Mouse (Mus musculus): ENCODE measurements around the gene Loxl1. TPM values are rescaled to one million over a fixed set of nuclear protein-coding genes. Genes with fewer than 3 reads are reported as not detected.
"Not testable (repeated sequence)": the region's sequence is repeated elsewhere in the genome, so short reads cannot be mapped to it uniquely, and the experiment has no call there.

Loxl1 gene
- total RNA-seq, 2 experiments from 2014 or later, result 22.9 to 33.9 TPM

DNA sequence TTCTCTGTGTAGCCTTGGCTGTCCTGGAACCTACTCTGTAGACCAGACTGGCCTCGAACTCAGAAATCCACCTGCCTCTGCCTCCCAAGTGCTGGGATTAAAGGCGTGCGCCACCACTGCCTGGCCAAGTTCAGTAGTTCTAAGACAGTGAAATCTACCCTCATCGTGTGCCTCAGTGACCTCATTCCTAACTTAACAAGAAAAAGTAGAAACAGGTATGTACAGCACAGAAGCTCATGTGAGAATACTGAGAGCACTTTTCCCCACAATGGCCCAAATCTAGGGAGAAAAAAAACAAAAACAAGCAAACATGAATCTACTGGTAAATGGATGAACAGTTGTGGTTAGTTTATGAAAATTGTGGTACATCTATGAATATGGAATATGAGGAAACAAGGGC is 34.7 kb downstream of the Loxl1 start:
- DNase-seq, result no peak

DNA sequence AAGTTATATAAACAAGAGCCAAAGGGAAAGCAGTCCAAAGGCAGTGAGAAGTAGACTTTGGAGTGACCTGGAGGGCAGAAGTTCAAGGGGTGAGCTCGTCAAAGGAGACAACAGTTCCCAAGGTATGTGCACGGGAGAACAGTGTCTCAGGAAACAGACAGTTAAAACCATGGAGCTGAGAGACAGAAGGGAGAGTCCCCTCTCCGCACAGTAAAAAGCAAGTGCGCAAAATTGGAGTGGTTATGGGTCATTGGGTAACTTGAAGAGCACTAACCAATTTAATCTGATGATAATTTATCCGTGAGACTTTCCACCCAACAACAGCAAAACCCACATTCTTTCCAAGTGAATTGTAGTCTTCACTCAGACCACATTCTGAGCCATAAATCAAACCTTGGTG is 36.6 kb downstream of the Loxl1 start:
- DNase-seq, result no peak

DNA sequence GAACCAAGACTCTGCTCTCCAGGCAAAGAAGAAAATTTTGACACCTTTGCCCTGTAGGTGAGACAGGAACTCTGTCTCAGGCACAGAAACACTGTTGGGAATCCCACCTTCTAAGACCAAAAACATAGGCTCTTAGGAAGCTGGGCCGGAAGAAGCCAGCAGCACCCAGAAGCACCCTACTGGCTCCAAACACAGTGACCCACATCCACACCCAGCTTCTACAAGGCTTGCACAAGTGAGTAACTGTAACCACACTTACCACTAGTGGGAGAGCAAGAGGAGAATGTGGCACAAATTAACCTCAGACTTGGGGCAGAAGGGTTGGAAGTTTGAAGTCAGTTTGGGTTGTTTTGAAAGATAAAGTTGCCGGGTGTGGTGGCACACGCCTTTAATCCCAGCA is 37.2 kb downstream of the Loxl1 start:
- no peak for DNase-seq

DNA sequence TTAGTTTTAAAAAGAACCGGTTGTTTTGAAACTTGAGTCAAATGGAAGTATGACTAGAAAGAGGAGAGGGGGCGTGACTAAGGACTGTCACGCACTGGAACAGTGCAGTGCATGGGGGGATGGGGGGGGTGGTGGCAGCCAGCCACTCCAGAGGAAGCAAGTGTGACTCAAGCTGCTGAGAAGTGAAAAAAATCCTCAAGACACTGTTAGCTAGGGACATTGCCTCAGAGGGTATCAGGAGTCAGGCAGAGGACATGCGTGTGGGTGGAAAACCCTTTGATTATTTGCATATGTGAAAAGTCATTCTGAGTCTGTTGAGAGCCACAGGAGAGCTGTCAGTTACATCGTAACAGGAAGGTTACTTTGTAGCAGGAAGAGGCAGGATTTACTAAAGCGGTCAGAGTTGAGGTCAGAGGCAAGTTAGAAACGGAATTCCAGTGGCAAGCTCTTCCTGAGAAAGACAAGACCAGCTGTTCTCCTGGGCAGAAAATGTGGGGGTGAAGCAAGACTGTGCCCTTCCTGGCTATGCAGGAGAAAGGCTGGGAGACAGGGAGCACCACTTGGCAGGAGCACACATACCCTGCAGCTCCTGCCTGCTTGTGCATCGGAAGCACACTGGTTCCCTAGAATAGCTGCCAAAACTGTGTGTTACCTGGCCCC is 37.7 kb downstream of the Loxl1 start:
- DNase-seq, result peak; percentile 47 to 72

DNA sequence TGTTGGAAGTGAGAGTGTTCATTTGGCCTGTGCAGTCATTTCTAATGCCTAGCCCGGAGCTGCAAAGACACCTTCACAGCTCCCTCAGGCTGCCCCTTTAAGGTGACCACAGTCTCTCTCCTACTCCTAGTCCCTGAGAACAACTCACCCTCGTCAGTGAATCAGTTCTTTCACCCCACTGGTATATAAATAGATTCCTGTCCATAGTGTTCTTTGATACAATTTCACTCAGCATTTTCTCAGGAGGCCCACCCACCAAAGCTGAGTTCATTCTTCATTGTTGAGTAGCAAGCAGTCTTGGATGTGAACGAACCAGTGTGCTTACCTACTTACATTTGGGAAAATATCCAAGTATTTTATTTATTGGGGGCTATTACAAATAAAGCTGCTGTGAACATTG is 38.4 kb downstream of the Loxl1 start:
- no peak for DNase-seq

DNA sequence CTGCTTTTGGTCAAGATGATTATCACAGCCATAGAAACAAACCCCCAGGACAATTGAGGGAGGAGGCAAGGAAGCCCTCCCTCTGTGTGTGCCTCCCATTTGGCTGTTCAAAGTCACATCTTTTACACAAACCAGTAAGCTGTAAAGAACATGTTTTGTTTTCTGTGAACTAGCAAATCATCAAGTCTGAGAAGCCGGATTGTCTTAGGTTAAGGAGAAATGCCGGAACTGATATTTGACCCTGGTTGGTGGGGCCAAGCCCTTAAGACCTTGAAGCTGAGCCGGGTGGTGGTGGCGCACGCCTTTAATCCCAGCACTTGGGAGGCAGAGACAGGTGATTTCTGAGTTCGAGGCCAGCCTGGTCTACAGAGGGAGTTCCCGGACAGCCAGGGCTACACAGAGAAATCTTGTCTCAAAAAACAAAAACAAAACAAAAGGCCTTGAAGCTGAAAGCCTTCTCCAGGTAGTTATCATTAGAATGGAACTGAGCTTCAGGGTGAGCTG is 38.8 kb downstream of the Loxl1 start:
- no peak for DNase-seq

DNA sequence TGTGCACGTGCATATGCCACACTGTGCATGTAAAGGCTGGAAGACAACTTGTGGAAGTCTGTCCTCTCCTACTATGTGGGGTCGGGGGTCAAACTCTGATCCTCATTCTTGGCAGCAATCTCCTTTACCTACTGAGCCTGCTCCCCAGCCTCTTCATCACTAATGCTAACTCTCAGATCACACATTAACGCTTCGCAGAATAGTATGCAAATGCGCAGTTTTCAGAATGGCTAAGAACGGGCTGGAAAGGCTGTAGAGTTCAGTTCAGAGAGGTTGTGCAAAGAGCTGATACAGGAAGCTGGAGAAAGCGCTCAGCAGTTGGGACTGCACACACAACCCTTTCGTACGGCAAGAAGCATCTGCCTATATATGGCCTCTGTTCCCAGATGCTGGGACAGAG is 40.1 kb downstream of the Loxl1 start:
- no peak for DNase-seq

DNA sequence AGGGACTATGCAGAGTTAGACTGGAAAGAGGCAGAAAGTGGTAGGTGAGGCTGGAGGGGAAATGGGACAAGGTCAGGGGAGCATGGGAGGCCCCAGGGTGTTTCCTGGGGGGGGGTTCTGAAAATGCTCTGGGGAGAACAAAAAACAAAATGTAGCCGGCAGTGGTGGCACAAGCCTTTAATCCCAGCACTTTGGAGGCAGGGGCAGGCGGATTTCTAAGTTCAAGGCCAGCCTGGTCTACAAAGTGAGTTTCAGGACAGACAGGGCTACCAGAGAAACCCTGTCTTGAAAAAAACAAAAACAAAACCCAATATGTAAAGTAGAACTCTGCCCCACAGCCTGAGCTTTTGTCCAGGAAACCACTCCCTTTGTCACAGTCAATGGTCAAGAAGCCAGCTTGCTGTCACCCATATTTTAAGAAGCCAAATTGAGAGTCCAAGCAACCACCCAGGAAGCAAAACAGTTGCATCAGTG is 40.9 kb downstream of the Loxl1 start:
- no peak for DNase-seq

DNA sequence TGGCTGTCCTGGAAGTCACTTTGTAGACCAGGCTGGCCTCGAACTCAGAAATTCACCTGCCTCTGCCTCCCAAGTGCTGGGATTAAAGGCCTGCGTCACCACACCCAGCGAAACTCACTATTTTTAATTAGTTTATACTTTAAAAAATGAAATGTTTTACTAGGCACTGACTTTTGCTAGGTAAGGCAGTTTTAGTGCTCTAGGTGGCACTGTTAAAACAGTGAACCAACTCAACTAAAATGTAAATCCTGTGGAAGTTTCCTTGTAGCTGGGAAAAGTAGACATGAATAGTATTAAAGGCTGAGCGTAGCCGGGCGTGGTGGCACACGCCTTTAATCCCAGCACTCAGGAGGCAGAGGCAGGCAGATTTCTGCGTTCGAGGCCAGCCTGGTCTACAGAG is 41.4 kb downstream of the Loxl1 start:
- not testable (repeated sequence) for DNase-seq

DNA sequence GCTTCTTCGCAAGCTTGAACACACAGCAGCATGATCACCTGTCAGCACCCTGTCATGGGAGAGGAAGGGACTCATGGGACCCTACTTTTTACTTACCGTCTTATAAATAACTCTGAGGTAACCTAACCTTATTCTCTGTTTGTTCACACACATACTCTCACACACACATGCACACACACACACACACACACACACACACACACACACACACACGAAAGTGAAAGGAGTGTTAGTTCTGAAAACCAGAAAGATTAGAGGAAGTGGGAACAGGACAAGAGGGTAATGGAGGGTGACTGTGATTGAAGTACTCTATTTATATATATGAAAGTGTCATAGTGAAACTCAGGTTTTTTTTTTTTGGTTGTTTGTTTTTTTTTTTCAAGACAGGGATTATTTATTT is 41.9 kb downstream of the Loxl1 start:
- no peak for DNase-seq

DNA sequence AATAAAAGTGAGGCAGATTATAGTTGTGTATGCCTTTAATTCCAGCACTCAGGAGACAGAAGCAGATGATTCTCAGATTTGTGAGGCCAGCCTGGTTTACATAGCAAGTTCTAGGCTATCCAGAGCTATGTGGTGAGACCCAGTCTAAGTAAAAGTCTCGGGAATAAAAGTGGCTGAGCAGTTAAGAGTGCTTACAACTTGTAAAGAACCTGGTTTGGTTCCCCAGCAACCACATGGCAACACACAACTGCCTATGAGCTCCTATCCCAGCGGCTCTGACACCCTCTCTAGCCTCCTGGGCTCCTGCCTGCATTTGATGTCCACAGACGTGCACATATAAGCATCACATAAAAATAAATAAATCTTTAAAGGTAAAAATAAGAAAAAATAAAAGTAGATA is 42.9 kb downstream of the Loxl1 start:
- DNase-seq, result no peak

DNA sequence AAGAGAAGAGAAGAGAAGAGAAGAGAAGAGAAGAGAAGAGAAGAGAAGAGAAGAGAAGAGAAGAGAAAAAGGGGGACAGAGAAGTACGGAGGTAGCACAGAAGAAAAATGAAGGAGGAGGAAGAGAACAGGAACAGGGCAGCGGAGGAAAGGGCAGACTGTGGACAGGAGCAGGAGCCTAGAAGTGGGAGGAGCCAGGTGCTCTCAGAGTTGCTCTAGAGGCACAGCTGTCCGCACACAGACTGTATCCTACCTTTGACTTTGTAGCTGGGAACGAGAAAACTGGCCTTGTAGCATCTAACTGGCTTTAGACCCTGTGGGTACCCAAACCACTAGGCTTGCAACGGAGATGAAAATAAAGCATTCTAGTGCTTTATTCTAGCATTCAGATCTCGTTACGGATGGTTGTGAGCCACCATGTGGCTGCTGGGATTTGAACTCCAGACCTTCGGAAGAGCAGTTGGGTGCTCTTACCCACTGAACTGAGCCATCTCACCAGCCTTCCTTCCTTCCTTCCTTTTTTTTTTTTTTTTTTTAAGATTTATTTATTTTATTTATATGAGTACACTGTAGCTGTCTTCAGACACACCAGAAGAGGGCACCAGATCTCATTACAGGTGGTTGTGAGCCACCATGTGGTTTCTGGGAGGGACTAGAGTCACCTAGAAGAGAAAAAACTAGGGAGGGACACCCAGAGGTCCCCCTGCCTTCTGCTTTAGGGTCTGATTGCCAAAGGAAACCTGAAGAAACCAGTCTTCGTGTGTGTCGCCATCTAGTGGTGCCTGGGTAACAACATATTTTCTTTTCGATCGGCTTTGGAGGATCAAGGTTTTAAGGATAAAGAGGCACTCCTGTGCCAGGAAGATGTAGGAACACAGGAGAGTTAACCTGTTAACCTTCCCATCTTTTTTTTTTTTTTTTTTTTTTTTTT is 44.3 kb downstream of the Loxl1 start:
- peak; percentile 60 to 76 for DNase-seq

DNA sequence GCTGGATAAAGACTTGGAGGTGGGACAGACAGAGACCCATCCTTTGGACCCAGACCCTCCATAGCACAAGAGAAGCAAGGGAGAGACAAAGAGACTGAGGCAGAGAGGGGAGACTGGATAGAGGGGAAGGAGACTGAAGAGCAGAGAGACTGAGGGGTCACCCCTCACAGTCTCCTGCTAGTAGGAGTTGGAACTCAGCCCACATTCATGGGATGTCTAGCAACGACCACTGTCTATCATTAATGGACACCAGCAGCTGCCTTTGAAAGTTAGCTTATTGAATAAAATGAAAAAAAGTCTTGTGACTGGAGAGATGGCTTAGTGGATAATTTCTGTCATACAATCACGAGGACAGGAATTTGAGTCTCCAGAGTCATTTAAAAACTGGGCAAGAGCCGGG is 45.9 kb downstream of the Loxl1 start:
- no peak for DNase-seq

DNA sequence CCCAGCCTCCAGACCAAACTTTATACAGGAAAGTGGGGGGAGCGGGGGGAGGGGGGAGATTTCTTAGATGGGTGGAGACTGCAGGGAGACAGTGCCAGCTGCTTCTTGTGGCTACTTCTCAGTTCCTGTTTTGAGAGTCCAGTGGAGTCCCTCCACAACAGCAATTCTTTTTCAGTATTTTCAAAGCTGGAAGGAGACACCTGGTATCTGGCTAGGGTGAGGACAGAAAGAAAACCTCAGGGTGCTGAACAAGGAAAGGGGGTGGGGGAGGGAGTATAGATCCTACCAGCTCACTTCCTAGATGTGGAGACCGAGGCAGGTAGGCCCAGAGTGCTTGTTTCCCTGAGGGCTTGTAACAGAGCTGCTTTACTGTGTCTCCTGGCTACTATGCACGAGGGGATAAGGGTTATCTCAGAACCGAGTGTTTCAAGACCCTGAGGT is 46.4 kb downstream of the Loxl1 start:
- DNase-seq, result peak in 1 of 2 experiments; percentile 22

DNA sequence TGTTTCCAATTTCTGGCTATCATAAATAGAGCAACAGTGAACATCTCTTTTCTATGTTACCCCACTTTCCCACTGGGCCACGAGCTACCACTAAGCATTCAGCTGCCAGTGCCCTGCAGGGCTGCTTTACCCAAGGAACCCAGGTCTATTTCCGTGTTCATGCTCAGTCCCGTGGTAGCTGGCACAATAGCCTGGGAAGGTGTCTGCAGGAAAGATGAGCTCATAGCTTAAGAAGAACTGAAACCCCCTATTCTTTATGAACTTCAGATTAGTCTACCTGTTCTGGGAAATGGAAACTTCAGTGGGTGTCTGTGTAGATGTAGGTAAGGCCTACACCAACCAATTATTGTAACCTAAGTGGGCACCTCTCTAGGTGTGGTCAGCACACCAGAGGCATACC is 47.6 kb downstream of the Loxl1 start:
- DNase-seq, result no peak

DNA sequence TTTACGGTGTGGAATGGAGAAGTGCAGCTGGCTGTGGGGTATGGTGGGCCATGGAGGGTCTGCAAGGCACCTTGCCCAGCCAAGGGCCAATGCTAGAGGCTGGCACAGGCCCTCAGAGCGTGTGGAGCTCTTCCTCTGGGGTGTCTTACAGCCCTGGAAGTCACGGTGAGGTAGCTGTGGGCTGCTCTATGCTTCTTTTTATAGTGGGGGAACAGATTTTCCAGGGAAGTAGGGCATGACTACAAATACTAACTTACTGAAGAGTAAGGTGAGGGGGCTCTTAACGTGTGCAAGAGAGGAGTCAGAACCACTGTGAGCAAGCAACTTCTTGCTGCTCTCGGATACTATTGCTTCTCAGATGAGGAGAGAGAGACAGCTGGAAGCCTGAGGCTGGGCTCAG is 50.5 kb downstream of the Loxl1 start:
- no peak for DNase-seq

DNA sequence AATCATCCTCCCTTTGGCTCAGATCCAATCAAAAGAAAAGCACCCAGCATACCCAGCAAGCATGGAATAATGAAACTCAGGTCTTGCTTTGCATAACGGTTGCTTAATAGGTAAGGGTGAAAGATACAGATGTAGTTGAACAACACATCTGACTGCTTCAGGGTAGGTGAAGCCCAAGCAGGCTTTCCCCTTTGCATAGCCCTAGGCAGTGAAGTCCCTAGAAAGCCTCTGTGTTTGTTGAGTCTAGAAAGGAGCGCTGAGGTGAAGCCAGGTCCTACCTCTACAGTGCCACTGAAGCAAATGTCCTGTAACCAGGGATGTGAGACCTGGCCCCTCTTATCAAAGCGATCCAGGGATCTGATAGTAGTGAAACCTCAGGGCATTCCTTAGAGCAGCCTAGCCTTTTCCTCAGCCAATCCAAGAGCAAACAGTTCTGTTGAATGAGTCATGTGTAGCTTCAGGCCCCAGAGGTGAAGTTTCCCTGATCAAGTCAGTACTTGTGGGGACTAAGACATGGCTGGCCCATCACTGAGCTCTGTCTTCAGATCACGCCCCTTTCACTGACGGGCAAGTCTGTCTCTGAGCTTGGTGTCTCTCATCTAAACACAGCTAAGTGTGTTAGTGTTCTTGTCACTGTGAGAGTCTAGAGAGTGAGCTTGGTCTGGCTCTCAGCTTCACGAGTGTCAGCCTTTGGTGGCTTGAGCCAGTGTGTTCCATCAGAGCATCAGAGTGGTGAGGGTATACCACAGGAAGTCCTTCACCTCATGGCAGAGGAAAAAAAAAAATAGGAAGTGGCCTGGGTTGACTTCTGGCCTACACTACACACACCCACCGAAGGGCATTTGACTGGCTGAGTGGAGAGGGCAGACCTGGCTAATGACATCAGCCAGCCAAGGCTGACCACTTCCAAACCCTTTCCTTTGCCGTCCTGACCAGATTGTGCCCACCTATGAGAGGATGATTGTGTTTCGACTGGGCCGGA is 57.0 kb downstream of the Loxl1 start:
- no peak for DNase-seq

DNA sequence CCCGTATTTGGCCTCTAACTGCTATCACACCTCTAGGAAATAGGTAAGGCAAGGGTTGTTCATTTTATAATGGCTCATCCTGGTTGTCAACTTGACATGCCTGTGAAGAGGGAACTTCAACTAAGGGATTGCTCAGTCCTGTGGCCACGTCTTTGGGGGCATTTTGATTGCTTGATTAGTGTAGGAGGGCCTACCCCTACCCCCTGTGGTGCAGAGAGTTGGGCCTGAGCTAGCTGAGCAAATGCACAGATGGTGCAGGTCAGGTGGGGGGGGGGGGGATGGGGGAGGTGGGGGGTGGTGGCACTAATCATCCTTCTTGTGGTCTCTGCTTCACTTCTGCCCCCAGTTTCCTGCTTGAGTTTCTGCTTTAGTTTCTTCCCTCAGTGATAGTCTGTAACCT is 57.9 kb downstream of the Loxl1 start:
- no peak for DNase-seq

DNA sequence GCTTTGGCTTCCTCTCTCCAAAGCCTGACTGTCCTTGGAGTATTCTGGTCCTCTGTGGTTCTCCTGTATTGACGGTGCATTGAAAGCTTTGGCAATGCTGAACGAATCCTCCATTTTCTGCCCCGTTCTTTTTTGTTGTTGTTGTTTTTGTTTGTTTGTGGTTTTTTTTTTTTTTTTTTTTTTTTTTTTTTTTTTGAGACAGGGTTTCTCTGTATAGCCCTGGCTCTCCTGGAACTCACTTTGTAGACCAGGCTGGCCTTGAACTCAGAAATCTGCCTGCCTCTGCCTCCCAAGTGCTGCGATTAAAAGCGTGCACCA is 59.2 kb downstream of the Loxl1 start:
- DNase-seq, result not testable (repeated sequence)

DNA sequence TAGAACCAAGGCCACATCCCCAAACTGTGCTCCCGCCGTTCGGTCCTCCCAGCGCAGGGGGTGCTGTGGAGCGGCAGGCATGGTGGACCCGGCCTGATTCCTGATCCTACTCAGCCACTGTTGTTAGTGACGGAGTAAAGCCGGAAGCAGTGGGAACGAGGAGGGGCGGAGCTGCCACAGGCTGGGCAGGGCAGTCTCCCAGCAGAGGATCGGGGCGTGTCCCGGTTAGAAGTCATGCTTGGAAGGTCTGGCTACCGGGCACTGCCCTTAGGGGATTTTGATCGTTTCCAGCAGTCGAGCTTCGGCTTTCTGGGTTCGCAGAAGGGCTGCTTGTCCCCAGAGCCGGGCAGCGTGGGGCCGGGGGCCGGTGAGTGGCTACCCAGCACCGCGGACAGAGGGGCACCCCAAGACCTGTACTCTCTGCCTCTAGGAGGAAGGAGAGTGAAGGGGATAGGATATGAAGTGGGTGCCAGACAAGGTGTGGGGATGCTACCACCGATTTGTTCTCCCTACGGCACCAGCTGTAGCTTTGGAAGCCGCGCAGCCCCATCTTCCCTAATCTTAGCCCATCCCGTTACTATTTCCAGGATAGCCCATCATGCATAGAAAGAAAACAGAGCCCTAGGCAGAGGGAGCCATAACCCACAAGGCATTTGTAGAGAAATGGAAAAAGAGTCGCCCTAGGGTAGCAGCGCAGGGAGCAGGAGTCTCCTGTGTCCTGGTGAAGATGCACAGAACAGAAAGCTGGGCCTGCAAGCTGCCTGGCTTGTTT is 59.8 kb downstream of the Loxl1 start, which contains the start of gene Stoml1:
Gene Stoml1 (plus strand): TSS at position 132 of the 772 bp plus-strand sequence.
- peak; percentile 97 for DNase-seq

DNA sequence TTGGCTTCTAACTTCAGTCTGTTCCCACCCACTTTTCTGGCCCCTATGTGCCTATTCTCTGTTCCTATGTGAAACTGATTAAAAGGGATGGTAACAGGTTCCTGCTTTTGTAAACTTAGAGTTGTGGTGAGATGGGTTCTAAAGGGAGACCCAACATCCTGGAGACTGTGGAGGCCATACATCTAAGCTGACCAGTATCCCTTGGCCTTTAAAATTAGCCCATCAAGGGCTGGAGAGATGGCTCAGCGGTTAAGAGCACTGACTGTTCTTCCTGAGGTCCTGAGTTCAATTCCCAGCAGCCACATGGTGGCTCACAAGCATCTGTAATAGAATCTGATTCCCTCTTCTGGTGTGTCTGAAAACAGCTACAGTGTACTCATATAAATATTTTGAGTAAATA is 62.3 kb downstream of the Loxl1 start:
- not testable (repeated sequence) for DNase-seq

All from adrenal gland, postnatal 36 days (tissue).